Mouse (Mus musculus) ES-E14 (cell line): ENCODE data around the gene Hist2h4.

ENCODE experiments used
- HCFC1 ChIP-seq: IDR thresholded peaks from 2 replicates; pipeline ENCODE4 v1.6.1; 2012; ENCODE audit warnings: low read length, inconsistent platforms, borderline replicate concordance; ENCODE audit not compliant: insufficient read depth
- MAFK ChIP-seq: IDR thresholded peaks from 2 replicates; pipeline ENCODE4 v1.6.1; 2014; ENCODE audit warnings: mild to moderate bottlenecking, low read depth, low read length, inconsistent platforms; ENCODE audit not compliant: insufficient read depth

DNA sequence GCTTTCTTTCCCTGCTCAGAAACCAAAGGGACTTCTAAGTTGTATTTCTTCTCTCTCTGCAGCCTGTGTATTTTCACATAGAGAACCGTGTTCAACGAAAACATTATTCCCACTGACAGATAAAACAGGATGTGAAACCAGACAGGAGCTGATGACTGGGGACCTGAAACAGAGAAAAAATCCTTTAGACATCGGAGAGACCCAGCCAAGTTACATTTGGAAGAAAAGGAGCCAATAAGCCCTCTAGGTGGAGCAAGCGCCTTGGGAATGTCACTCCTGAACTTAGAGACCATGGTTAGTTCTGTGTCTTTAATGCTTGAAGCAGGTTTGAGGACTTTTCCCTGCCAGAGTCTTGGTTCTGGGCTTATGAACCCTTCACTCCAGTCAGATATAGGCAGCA lies 21.3 kb upstream of the Hist2h4 start:
- TF ChIP-seq MAFK (no peak), HCFC1 (no peak)
